Comparison of ENCODE assay signal across 9 mouse cellular contexts in the genomic region with DNA sequence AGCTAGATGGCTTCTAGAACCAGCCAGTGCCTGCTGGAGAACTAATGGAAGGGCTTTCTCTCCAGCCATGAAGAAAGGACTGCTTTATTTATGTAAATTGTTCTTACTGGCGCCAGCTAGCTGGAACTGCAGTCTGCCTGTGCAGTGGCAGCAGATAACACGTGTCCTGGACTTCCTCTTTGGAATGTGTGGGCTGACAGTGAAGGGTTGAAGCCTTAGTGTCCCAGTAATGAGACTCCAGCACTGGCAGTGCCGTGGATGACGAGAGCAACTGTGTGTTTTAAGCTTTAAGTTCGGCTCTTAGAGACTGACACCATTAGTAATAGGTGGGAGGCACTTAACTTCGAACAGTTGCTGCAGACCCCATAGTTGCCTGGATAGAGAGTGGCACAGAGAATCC. TPM values are rescaled to one million over a fixed set of nuclear protein-coding genes. Genes with fewer than 3 reads are reported as not detected.
A peak's percentile ranks its signal among the peaks of the same experiment; 100 is the strongest.
DNase-seq lines count a peak whose midpoint lies in the region; ATAC-seq and TF ChIP-seq lines count a peak whose summit lies in the region.
"Had no signal": no experiment of that assay in that cellular context is flagged by ENCODE, and none has a peak within 500 bp of the region (broad histone marks: within the 10 kb centered on the region; RNA-seq: fewer than 3 reads in every experiment).

No protein-coding gene starts in this region.

- H3K27me3 ChIP-seq in E14TG2a.4 (ENCODE audit: insufficient read depth, low read length): no peaks in the 10 kb centered on the region
- no peaks in the 10 kb centered on the region for H3K27me3 ChIP-seq in embryonic facial prominence, embryonic 14.5 days (replicated peaks; ENCODE audit: control insufficient read depth, insufficient read depth, low read length)
- H3K27me3 ChIP-seq in heart, embryonic 13.5 days (replicated peaks): no peaks in the 10 kb centered on the region
- H3K27me3 ChIP-seq in kidney, embryonic 15.5 days: no peaks in the 10 kb centered on the region
- H3K27me3 ChIP-seq in lung, embryonic 14.5 days (ENCODE audit: insufficient read depth, low read length): no peaks in the 10 kb centered on the region
- no peaks in the 10 kb centered on the region for H3K27me3 ChIP-seq in neural tube, embryonic 15.5 days (replicated peaks)

- H3K9ac ChIP-seq in embryonic facial prominence, embryonic 14.5 days (ENCODE audit: low read depth, low read length): no peak overlapping the region
- peak overlapping the region; percentile 63 for H3K9ac ChIP-seq in heart, embryonic 13.5 days
- no peak overlapping the region for H3K9ac ChIP-seq in kidney, embryonic 15.5 days
- peak overlapping the region; percentile 20; the same call in 1 of the 2 replicates for H3K9ac ChIP-seq in lung, embryonic 14.5 days
- 0 out of 2 replicates have a peak overlapping the region, but pooled peaks have one; percentile 23 for H3K9ac ChIP-seq in neural tube, embryonic 15.5 days (replicated peaks)

- DNase-seq in adrenal gland, postnatal 14 days: peak; percentile 66
- peak; percentile 92 for DNase-seq in embryonic facial prominence, embryonic 14.5 days (ENCODE audit: low spot score)
- DNase-seq in lung, embryonic 14.5 days: peak; percentile 86

- H3K4me3 ChIP-seq in E14TG2a.4 (replicated peaks; ENCODE audit: low read length): 0 out of 2 replicates have a peak overlapping the region, but pooled peaks have one; percentile 17
- H3K4me3 ChIP-seq in embryonic facial prominence, embryonic 14.5 days (ENCODE audit: low read depth, low read length): no peak overlapping the region
- peak overlapping the region; percentile 33 for H3K4me3 ChIP-seq in heart, embryonic 13.5 days
- H3K4me3 ChIP-seq in kidney, embryonic 15.5 days (replicated peaks): no peak overlapping the region
- 0 out of 2 replicates have a peak overlapping the region, but pooled peaks have one; percentile 4 for H3K4me3 ChIP-seq in lung, embryonic 14.5 days (ENCODE audit: low read depth, low read length)
- no peak overlapping the region for H3K4me3 ChIP-seq in neural tube, embryonic 15.5 days (replicated peaks)
- H3K4me3 ChIP-seq: erythroblast, embryonic 14.5 days had no signal

- peaks cover 36% of the 10 kb centered on the region for H3K36me3 ChIP-seq in E14TG2a.4 (ENCODE audit: insufficient read depth, low read length)
- H3K36me3 ChIP-seq in embryonic facial prominence, embryonic 14.5 days (ENCODE audit: control insufficient read depth, insufficient read depth, low read length): peaks cover 17% of the 10 kb centered on the region
- peaks cover 32% of the 10 kb centered on the region for H3K36me3 ChIP-seq in heart, embryonic 13.5 days
- peaks cover 27% of the 10 kb centered on the region for H3K36me3 ChIP-seq in kidney, embryonic 15.5 days
- peaks cover 5% of the 10 kb centered on the region; the same call in 1 of the 2 replicates for H3K36me3 ChIP-seq in lung, embryonic 14.5 days (ENCODE audit: insufficient read depth)
- 0 out of 2 replicates have a peak, but pooled peaks cover 8% of the 10 kb centered on the region for H3K36me3 ChIP-seq in neural tube, embryonic 15.5 days

- WGBS in embryonic facial prominence, embryonic 14.5 days: 16% methylated on average over 6 of the region's 6 CpGs
- 8% methylated on average over 6 of the region's 6 CpGs for WGBS in heart, embryonic 13.5 days
- WGBS in kidney, embryonic 15.5 days: 5% methylated on average over 6 of the region's 6 CpGs
- 4% methylated on average over 6 of the region's 6 CpGs for WGBS in lung, embryonic 14.5 days
- 7% methylated on average over 6 of the region's 6 CpGs for WGBS in neural tube, embryonic 15.5 days

- peak overlapping the region; percentile 7; the same call in 1 of the 2 replicates for H3K4me2 ChIP-seq in embryonic facial prominence, embryonic 14.5 days (ENCODE audit: low read depth, low read length)
- peak overlapping the region; percentile 62 for H3K4me2 ChIP-seq in heart, embryonic 13.5 days
- H3K4me2 ChIP-seq in kidney, embryonic 15.5 days: peak overlapping the region; percentile 27; the same call in 1 of the 2 replicates
- peak overlapping the region; percentile 47 for H3K4me2 ChIP-seq in lung, embryonic 14.5 days
- H3K4me2 ChIP-seq in neural tube, embryonic 15.5 days: peak overlapping the region; percentile 27

- peaks cover 72% of the 10 kb centered on the region for H3K4me1 ChIP-seq in E14TG2a.4 (replicated peaks; ENCODE audit: low read depth, low read length)
- H3K4me1 ChIP-seq in embryonic facial prominence, embryonic 14.5 days (ENCODE audit: control insufficient read depth, insufficient read depth, low read length): peaks cover 18% of the 10 kb centered on the region
- peaks cover 53% of the 10 kb centered on the region for H3K4me1 ChIP-seq in heart, embryonic 13.5 days
- peaks cover 20% of the 10 kb centered on the region for H3K4me1 ChIP-seq in kidney, embryonic 15.5 days
- peaks cover 15% of the 10 kb centered on the region; the same call in 1 of the 2 replicates for H3K4me1 ChIP-seq in lung, embryonic 14.5 days (ENCODE audit: insufficient read depth)
- H3K4me1 ChIP-seq in neural tube, embryonic 15.5 days: peaks cover 34% of the 10 kb centered on the region

- no peak for TF ChIP-seq CTCF in E14TG2a.4 (conservative IDR thresholded peaks at IDR 0.05; ENCODE audit: low read length)
- TF ChIP-seq CTCF in lung, embryonic 14.5 days (IDR thresholded peaks at IDR 0.05; ENCODE audit: low read depth): no peak

- peaks cover 4% of the 10 kb centered on the region; the same call in 1 of the 2 replicates for H3K9me3 ChIP-seq in E14TG2a.4 (ENCODE audit: low read length)
- no peaks in the 10 kb centered on the region for H3K9me3 ChIP-seq in embryonic facial prominence, embryonic 14.5 days (ENCODE audit: control insufficient read depth, low read length)
- H3K9me3 ChIP-seq in heart, embryonic 13.5 days: no peaks in the 10 kb centered on the region
- no peaks in the 10 kb centered on the region for H3K9me3 ChIP-seq in kidney, embryonic 15.5 days (replicated peaks)
- H3K9me3 ChIP-seq in lung, embryonic 14.5 days (ENCODE audit: low read depth, low read length): no peaks in the 10 kb centered on the region
- H3K9me3 ChIP-seq in neural tube, embryonic 15.5 days (replicated peaks): no peaks in the 10 kb centered on the region

- H3K27ac ChIP-seq in embryonic facial prominence, embryonic 14.5 days (replicated peaks; ENCODE audit: low read depth, low read length): peak overlapping the region; percentile 50; the same call in 1 of the 2 replicates
- peak overlapping the region; percentile 93 for H3K27ac ChIP-seq in heart, embryonic 13.5 days (replicated peaks)
- H3K27ac ChIP-seq in kidney, embryonic 15.5 days: peak overlapping the region; percentile 88
- peak overlapping the region; percentile 84 for H3K27ac ChIP-seq in lung, embryonic 14.5 days (ENCODE audit: low read depth)
- peak overlapping the region; percentile 80 for H3K27ac ChIP-seq in neural tube, embryonic 15.5 days (replicated peaks)

- peak; percentile 87 for ATAC-seq in embryonic facial prominence, embryonic 14.5 days (ENCODE audit: low read depth)
- peak; percentile 85 for ATAC-seq in heart, embryonic 13.5 days (ENCODE audit: extremely low read depth, insufficient number of reproducible peaks, low FRiP score, low TSS enrichment)
- ATAC-seq in kidney, embryonic 15.5 days (replicated peaks; ENCODE audit: low FRiP score): peak; percentile 95
- ATAC-seq in lung, embryonic 14.5 days (ENCODE audit: insufficient read depth): peak; percentile 98
- peak; percentile 64 for ATAC-seq in neural tube, embryonic 15.5 days (ENCODE audit: low FRiP score)
- ATAC-seq in erythroblast, adult 5-6 weeks (replicated peaks; ENCODE audit: low FRiP score, poor library complexity, severe bottlenecking): no peak

RNA-seq across cellular contexts. Expression of a gene that starts 37.2 kb away (rescaled TPM):
- 82.0 and 103 TPM in 2 replicates for total RNA-seq in adrenal gland, postnatal 14 days (2021)
- 33.5 and 33.9 TPM in 2 replicates for polyA plus RNA-seq in embryonic facial prominence, embryonic 14.5 days (2014; fragmentation: Nextera tagmentation; extraction: Ambion mirVana)
- polyA plus RNA-seq in heart, embryonic 13.5 days (2015; fragmentation: Nextera tagmentation; extraction: Ambion mirVana): 31.6 and 33.7 TPM in 2 replicates
- 43.1 and 44.2 TPM in 2 replicates for polyA plus RNA-seq in kidney, embryonic 15.5 days (2015; fragmentation: Nextera tagmentation; extraction: Ambion mirVana)
- 48.3 and 56.1 TPM in 2 replicates for polyA plus RNA-seq in lung, embryonic 14.5 days (2014; fragmentation: Nextera tagmentation; extraction: Ambion mirVana)
- 33.5 and 36.0 TPM in 2 replicates for polyA plus RNA-seq in neural tube, embryonic 15.5 days (2015; fragmentation: Nextera tagmentation; extraction: Ambion mirVana)
- total RNA-seq in erythroblast, adult 5-6 weeks (2015; ENCODE audit: low replicate concordance): 153 and 185 TPM in 2 replicates
- total RNA-seq in erythroblast, adult 5-6 weeks (2017; ENCODE audit: low replicate concordance): 205 and 233 TPM in 2 replicates

Comparison
In these comparisons a context has a peak if more than half of its experiments do, and no peak if none do; other contexts are left out.
1. H3K4me3 ChIP-seq: peak in E14TG2a.4 (single experiment), heart, embryonic 13.5 days (single experiment) and lung, embryonic 14.5 days (single experiment); none in embryonic facial prominence, embryonic 14.5 days (single experiment), kidney, embryonic 15.5 days (single experiment) and neural tube, embryonic 15.5 days (single experiment).
2. H3K4me2 ChIP-seq: peak in every context shown above with its lines; median percentile 62 in heart, embryonic 13.5 days; 47 in lung, embryonic 14.5 days; 27 in kidney, embryonic 15.5 days; 27 in neural tube, embryonic 15.5 days; 7 in embryonic facial prominence, embryonic 14.5 days.
3. H3K9ac ChIP-seq: peak in heart, embryonic 13.5 days (single experiment), lung, embryonic 14.5 days (single experiment) and neural tube, embryonic 15.5 days (single experiment); none in embryonic facial prominence, embryonic 14.5 days (single experiment) and kidney, embryonic 15.5 days (single experiment).
4. Peak in every context shown above with its lines, with median percentiles within 50 percentile points of each other: DNase-seq and H3K27ac ChIP-seq.